Mouse (Mus musculus): ENCODE data around the gene Txk. TPM values are rescaled to one million over a fixed set of nuclear protein-coding genes. Genes with fewer than 3 reads are reported as not detected.

The Txk gene
- polyA plus RNA-seq, 1 experiment from 2014 or later, result not detected

DNA sequence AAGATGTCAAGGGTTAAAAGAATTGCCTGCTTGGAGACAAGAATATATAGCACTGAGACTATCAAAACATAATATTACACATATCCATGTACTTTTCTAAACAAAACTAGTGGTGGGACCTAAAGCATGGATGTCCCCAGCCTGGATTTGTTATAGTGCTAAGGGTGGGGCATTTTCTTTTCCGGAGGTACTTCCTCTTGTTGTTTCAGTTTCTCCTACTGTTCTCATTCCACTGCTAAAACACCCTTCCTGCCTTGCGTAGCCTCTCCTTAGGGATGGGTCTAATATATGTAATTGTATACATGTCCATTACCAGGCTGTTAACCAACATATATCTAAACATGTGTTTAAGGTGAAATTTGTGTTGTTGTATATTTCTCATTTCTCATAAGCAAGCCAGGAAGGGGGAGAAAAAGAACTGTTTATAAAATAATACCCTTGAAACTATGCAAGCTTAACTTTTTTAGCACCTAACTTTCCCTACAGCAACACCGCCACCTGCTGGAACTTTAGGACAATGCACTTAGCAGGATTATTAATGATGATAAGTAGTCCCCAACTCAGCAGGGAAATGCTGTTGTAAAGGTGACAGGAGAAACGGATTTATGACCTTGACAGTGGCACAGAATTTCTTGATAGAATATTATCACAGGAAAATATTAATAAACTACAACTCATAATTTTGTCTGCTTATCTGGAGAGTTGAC lies 41.9 kb downstream of the Txk start:
- no peaks in the 10 kb centered on the region for H3K9me3 ChIP-seq (ENCODE audit: control insufficient read depth, low read length)
- H3K4me1 ChIP-seq (ENCODE audit: control insufficient read depth, insufficient read depth, low read length), result no peaks in the 10 kb centered on the region
- no peaks in the 10 kb centered on the region for H3K27me3 ChIP-seq (ENCODE audit: control insufficient read depth, insufficient read depth, low read length)
- no peak overlapping the region for H3K9ac ChIP-seq (ENCODE audit: low read depth, low read length)
- H3K4me3 ChIP-seq (ENCODE audit: low read length), result no peak overlapping the region
- WGBS, result 26% methylated on average over 4 of the region's 4 CpGs
- no peak for ATAC-seq (ENCODE audit: low FRiP score, low TSS enrichment)
- H3K27ac ChIP-seq (ENCODE audit: low read depth, low read length), result no peak overlapping the region
- no peaks in the 10 kb centered on the region for H3K36me3 ChIP-seq (ENCODE audit: control insufficient read depth, insufficient read depth, low read length)
- no peak overlapping the region for H3K4me2 ChIP-seq (replicated peaks; ENCODE audit: low read depth, low read length)

DNA sequence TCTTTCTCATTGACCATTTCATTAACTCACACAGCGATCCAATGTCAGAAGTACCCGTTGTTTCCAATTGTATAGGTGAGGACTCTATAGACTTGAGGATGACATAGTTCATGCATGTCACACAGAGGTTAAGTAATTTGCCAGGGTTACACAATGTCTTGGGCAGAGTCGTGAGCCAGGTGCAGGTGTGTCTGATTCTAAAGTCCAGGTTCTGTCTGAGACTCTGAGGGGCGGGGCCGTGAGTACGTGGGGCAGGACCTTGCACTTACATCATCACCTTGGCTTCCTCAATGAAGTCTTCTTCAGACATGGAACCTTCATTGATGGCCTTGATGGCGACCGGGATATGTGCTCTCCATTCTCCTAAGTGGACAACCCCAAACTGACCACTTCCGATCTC lies 42.6 kb downstream of the Txk start:
- no peak overlapping the region for H3K4me2 ChIP-seq (replicated peaks; ENCODE audit: low read depth, low read length)
- no peaks in the 10 kb centered on the region for H3K36me3 ChIP-seq (ENCODE audit: control insufficient read depth, insufficient read depth, low read length)
- 0 out of 2 replicates have a peak, but pooled peaks cover 3% of the 10 kb centered on the region for H3K9me3 ChIP-seq (ENCODE audit: control insufficient read depth, low read length)
- H3K4me1 ChIP-seq (ENCODE audit: control insufficient read depth, insufficient read depth, low read length), result no peaks in the 10 kb centered on the region
- WGBS, result 90% methylated on average over 9 of the region's 9 CpGs
- no peaks in the 10 kb centered on the region for H3K27me3 ChIP-seq (ENCODE audit: control insufficient read depth, insufficient read depth, low read length)
- ATAC-seq (ENCODE audit: low FRiP score, low TSS enrichment), result no peak; the same call in 1 of the 2 replicates
- no peak overlapping the region for H3K4me3 ChIP-seq (ENCODE audit: low read length)
- no peak overlapping the region for H3K27ac ChIP-seq (ENCODE audit: low read depth, low read length)
- no peak overlapping the region for H3K9ac ChIP-seq (ENCODE audit: low read depth, low read length)

DNA sequence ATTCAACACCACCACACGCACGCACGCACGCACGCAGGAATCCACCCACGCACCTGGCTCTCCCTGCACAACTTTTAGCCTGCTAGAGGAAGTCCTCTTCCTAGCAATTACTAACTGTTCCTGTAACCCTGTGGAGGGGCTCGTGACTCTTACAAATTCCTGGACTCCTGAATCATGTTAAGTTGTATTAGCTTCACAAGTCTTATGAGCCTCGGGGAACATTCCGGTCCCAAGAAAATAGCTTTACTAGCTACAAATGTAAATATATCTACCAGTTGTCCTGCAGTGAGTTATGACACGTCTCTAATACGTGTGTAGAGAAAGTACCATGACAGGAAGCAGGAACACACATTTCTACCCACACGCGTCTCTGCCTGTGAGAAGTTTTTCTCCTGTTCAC lies 43.1 kb downstream of the Txk start:
- Histone ChIP-seq H3K9ac (ENCODE audit: low read depth, low read length) (no peak overlapping the region), H3K27ac (ENCODE audit: low read depth, low read length) (no peak overlapping the region), H3K4me3 (ENCODE audit: low read length) (no peak overlapping the region), H3K36me3 (ENCODE audit: control insufficient read depth, insufficient read depth, low read length) (no peaks in the 10 kb centered on the region), H3K4me1 (ENCODE audit: control insufficient read depth, insufficient read depth, low read length) (no peaks in the 10 kb centered on the region), H3K27me3 (ENCODE audit: control insufficient read depth, insufficient read depth, low read length) (no peaks in the 10 kb centered on the region), H3K9me3 (ENCODE audit: control insufficient read depth, low read length) (0 out of 2 replicates have a peak, but pooled peaks cover 3% of the 10 kb centered on the region), H3K4me2 (replicated peaks; ENCODE audit: low read depth, low read length) (no peak overlapping the region)
- ATAC-seq (ENCODE audit: low FRiP score, low TSS enrichment), result no peak
- 64% methylated on average over 13 of the region's 13 CpGs for WGBS

DNA sequence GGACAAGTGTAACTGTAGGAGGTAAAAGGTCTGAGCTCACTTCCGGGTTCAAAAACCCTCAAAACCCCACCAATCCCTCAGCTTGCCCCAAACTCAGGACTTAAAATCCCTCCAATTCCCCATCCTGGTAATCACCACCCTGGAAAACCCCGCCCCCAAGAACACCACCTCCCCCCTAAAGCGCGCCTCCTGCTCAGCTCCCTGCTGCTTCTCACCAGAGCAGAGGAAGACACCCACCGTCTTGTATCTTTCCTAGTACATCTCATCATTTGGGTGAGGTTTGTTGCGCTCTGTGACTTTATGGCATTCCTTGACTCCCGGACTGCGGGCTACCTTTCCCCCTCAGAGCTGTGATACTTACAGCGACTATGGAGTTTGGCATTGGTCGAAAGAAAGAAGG lies 45.9 kb downstream of the Txk start:
- Histone ChIP-seq H3K4me2 (replicated peaks; ENCODE audit: low read depth, low read length) (peak overlapping the region; percentile 5), H3K9me3 (ENCODE audit: control insufficient read depth, low read length) (0 out of 2 replicates have a peak, but pooled peaks cover 3% of the 10 kb centered on the region), H3K4me3 (ENCODE audit: low read length) (no peak overlapping the region), H3K36me3 (ENCODE audit: control insufficient read depth, insufficient read depth, low read length) (no peaks in the 10 kb centered on the region), H3K4me1 (ENCODE audit: control insufficient read depth, insufficient read depth, low read length) (no peaks in the 10 kb centered on the region), H3K27me3 (ENCODE audit: control insufficient read depth, insufficient read depth, low read length) (no peaks in the 10 kb centered on the region), H3K27ac (ENCODE audit: low read depth, low read length) (no peak overlapping the region), H3K9ac (ENCODE audit: low read depth, low read length) (no peak overlapping the region)
- 39% methylated on average over 10 of the region's 10 CpGs for WGBS
- peak; percentile 52; the same call in 1 of the 2 replicates for ATAC-seq (ENCODE audit: low FRiP score, low TSS enrichment)

DNA sequence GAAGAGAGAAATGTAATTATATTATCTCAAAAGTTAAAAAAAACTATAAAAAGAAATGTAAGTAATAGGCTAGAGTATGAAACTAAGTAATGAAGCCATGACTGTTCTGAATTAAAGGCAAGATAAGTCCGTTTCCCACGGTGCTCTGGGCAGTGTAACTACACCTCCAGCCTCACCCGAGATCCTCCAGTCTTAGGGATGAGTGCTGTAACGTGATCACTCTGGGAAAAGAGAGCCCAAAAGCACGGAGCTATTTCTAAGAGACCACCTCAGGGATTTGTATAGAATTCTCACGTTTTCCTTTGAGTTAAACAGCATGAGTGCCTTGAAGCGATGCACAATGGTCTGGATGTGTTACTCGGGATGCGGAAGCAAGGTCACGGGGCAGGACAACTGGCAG lies 46.5 kb downstream of the Txk start:
- WGBS, result 38% methylated on average over 10 of the region's 10 CpGs
- Histone ChIP-seq H3K4me1 (ENCODE audit: control insufficient read depth, insufficient read depth, low read length) (no peaks in the 10 kb centered on the region), H3K36me3 (ENCODE audit: control insufficient read depth, insufficient read depth, low read length) (no peaks in the 10 kb centered on the region), H3K9me3 (ENCODE audit: control insufficient read depth, low read length) (0 out of 2 replicates have a peak, but pooled peaks cover 3% of the 10 kb centered on the region), H3K27ac (ENCODE audit: low read depth, low read length) (no peak overlapping the region), H3K4me2 (replicated peaks; ENCODE audit: low read depth, low read length) (peak overlapping the region; percentile 5), H3K4me3 (ENCODE audit: low read length) (no peak overlapping the region), H3K9ac (ENCODE audit: low read depth, low read length) (no peak overlapping the region), H3K27me3 (ENCODE audit: control insufficient read depth, insufficient read depth, low read length) (no peaks in the 10 kb centered on the region)
- ATAC-seq (ENCODE audit: low FRiP score, low TSS enrichment), result peak; percentile 43; the same call in 1 of the 2 replicates

DNA sequence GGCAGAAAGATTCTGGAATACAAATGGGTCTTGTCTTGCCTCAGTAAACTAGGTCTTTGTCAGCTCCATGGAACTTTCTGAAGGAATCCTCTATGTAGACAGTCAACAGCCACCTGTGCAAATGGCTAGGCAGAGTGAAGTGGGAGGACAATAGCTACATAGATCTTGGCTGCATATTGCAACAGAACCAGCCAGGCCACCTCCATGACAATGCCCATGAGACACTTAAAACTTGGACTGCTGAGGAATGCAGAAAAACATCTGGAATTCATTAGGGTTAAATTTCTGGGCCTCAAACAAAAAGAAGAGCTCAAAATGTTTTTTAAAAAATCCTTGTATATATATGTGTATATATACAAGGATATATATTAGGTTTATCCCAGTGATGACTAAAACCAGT lies 50.4 kb downstream of the Txk start:
- Histone ChIP-seq H3K9me3 (ENCODE audit: control insufficient read depth, low read length) (0 out of 2 replicates have a peak, but pooled peaks cover 3% of the 10 kb centered on the region), H3K4me2 (replicated peaks; ENCODE audit: low read depth, low read length) (no peak overlapping the region), H3K27me3 (ENCODE audit: control insufficient read depth, insufficient read depth, low read length) (no peaks in the 10 kb centered on the region), H3K4me1 (ENCODE audit: control insufficient read depth, insufficient read depth, low read length) (no peaks in the 10 kb centered on the region), H3K36me3 (ENCODE audit: control insufficient read depth, insufficient read depth, low read length) (no peaks in the 10 kb centered on the region), H3K4me3 (ENCODE audit: low read length) (no peak overlapping the region), H3K27ac (ENCODE audit: low read depth, low read length) (no peak overlapping the region), H3K9ac (ENCODE audit: low read depth, low read length) (no peak overlapping the region)
- no peak for ATAC-seq (ENCODE audit: low FRiP score, low TSS enrichment)

DNA sequence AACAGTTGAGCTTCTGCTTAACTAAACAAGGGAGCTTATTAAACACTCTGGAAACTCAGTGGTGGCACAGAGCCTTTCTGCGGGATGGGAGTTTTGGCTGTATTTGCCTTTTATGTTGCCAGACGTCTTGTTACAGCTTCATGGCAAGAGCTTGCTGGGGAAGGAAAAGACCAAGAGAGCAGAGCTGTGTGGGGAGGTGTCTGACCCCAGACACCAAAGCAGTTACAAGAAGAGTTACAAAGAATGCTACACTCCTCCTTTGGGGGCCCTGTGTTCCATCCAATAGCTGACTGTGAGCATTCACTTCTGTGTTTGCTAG lies 53.1 kb downstream of the Txk start:
- Histone ChIP-seq H3K4me3 (ENCODE audit: low read length) (no peak overlapping the region), H3K4me1 (ENCODE audit: control insufficient read depth, insufficient read depth, low read length) (no peaks in the 10 kb centered on the region), H3K9ac (ENCODE audit: low read depth, low read length) (no peak overlapping the region), H3K36me3 (ENCODE audit: control insufficient read depth, insufficient read depth, low read length) (no peaks in the 10 kb centered on the region), H3K4me2 (replicated peaks; ENCODE audit: low read depth, low read length) (no peak overlapping the region), H3K27me3 (ENCODE audit: control insufficient read depth, insufficient read depth, low read length) (no peaks in the 10 kb centered on the region), H3K27ac (ENCODE audit: low read depth, low read length) (no peak overlapping the region), H3K9me3 (ENCODE audit: control insufficient read depth, low read length) (no peaks in the 10 kb centered on the region)
- ATAC-seq (ENCODE audit: low FRiP score, low TSS enrichment), result no peak
- WGBS, result 55% methylated on average over 2 of the region's 2 CpGs

DNA sequence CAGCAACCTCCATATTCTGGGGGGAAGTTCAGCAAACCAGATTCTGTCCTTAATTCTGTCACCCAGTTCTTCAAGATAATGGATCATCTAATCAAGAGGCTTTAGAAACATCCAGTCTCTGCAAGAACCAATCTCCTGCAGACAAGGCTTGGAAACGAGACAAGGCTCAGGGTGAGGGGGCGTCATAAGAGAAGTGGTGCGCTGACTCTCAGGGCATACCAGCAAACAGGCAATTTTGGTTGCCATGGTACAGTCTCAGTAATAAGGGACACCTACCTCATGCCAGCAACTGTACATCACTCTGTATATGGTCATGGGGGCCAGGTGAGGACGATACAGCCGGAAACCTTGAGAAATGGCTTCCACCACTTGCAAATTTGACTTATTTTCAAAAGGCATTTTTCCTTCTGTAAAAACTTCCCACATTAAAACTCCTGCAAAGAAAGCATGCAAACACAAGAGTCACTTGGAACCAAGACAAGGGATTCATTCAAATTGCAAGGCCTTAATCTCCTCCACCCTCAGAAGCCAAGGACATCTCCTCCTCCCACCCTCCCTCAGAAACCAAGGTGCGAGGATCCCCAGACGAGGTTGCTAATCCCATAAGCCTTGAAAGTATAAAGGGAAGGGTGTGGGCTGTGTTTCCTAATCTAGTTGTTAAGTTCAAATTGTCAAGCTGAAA lies 53.6 kb downstream of the Txk start:
- no peaks in the 10 kb centered on the region for H3K9me3 ChIP-seq (ENCODE audit: control insufficient read depth, low read length)
- no peak overlapping the region for H3K27ac ChIP-seq (ENCODE audit: low read depth, low read length)
- no peak overlapping the region for H3K4me3 ChIP-seq (ENCODE audit: low read length)
- H3K36me3 ChIP-seq (ENCODE audit: control insufficient read depth, insufficient read depth, low read length), result no peaks in the 10 kb centered on the region
- no peak overlapping the region for H3K4me2 ChIP-seq (replicated peaks; ENCODE audit: low read depth, low read length)
- ATAC-seq (ENCODE audit: low FRiP score, low TSS enrichment), result no peak
- WGBS, result 75% methylated on average over 7 of the region's 7 CpGs
- H3K9ac ChIP-seq (ENCODE audit: low read depth, low read length), result no peak overlapping the region
- no peaks in the 10 kb centered on the region for H3K27me3 ChIP-seq (ENCODE audit: control insufficient read depth, insufficient read depth, low read length)
- no peaks in the 10 kb centered on the region for H3K4me1 ChIP-seq (ENCODE audit: control insufficient read depth, insufficient read depth, low read length)

DNA sequence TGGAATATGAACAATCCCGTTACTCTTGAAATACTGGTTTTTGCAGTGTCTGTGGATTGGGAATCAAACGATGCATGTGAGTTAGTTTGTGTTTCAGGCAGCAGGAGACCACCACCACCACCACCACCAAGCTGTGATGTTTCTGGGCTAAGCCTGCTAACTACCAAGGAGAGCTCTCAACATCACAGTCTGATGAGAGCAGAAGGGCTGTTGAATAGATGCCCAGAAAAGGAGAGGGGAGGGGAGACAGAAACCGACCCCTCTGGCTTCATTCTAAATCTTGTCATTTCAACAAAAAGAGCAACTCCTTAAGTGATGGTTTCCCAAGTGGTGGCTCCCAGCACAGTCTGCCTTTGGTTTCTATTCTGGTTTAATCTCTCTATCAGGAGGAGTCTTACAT lies 54.2 kb downstream of the Txk start:
- WGBS, result 75% methylated on average over 3 of the region's 3 CpGs

More for the DNA sequence above, 54.2 kb downstream of the Txk start:
- Histone ChIP-seq H3K27ac (ENCODE audit: low read depth, low read length) (no peak overlapping the region), H3K4me3 (ENCODE audit: low read length) (no peak overlapping the region), H3K9ac (ENCODE audit: low read depth, low read length) (no peak overlapping the region), H3K4me1 (ENCODE audit: control insufficient read depth, insufficient read depth, low read length) (no peaks in the 10 kb centered on the region), H3K27me3 (ENCODE audit: control insufficient read depth, insufficient read depth, low read length) (no peaks in the 10 kb centered on the region), H3K9me3 (ENCODE audit: control insufficient read depth, low read length) (no peaks in the 10 kb centered on the region), H3K4me2 (replicated peaks; ENCODE audit: low read depth, low read length) (no peak overlapping the region), H3K36me3 (ENCODE audit: control insufficient read depth, insufficient read depth, low read length) (no peaks in the 10 kb centered on the region)
- ATAC-seq (ENCODE audit: low FRiP score, low TSS enrichment), result no peak

Measured in kidney, embryonic 14.5 days (tissue).